Mouse (Mus musculus): ENCODE data around the gene Gm14744. TPM values are rescaled to one million over a fixed set of nuclear protein-coding genes. Genes with fewer than 3 reads are reported as not detected.
"Not testable (repeated sequence)": the region's sequence is repeated elsewhere in the genome, so short reads cannot be mapped to it uniquely, and the experiment has no call there.

The Gm14744 gene
- not detected in 2 replicates for polyA plus RNA-seq (2015; fragmentation: Nextera tagmentation; extraction: Ambion mirVana)

DNA sequence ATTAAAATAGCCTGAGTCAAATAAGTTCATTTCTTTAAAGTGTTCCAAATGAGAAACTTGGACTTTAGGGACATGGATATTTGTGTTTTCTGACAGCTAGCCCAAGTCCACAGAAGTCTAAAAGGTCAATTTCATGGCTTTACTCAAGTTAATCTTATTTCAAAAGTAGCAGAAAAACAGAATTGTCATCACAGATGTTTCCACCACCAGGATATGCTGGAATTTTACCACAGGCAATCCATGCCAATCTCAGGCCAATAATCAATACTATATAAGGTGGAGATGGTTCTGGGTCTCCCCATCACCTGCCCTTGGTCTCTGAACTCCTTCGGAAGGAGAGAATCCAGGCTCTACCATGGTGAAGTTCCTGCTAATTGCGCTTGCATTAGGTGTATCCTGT, at the start of gene Gm14744:
TSS of gene Gm14744 (plus strand) at position 301 of the 400 bp plus-strand sequence.
- not testable (repeated sequence) for H3K4me1 ChIP-seq (ENCODE audit: insufficient read depth); DNase-seq; H3K36me3 ChIP-seq (replicated peaks; ENCODE audit: insufficient read depth, low read length); H3K9me3 ChIP-seq (ENCODE audit: low read length); H3K27ac ChIP-seq (ENCODE audit: low read depth); H3K27me3 ChIP-seq (ENCODE audit: insufficient read depth, low read length); ATAC-seq; H3K9ac ChIP-seq (replicated peaks); H3K4me3 ChIP-seq (ENCODE audit: low read depth, low read length); H3K4me2 ChIP-seq (ENCODE audit: low read depth, low read length)
- WGBS (ENCODE audit: insufficient replicate concordance), result 73% methylated on average over 2 of the region's 2 CpGs

DNA sequence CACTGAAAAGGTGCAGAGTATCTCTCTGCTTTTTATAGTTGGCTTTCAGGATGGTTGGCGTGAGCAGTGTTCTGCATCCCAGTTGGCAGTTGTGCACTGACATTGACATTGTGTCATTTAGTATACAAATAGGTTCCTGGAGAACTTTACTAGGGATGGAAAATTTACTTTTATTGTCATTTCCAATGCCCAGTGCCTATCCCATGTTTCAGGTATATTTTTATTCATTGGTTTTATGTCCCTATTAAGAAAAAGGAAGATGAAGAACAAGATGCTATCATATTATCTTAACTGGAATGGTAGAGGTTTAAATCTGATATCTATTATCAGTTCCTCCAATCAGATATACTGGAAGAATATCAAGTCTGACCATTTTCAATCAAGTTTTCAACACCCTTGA, 11.0 kb upstream of the Gm14744 start, which contains the start of gene Pbsn:
TSS of gene Pbsn (minus strand) at position 101 of the 400 bp plus-strand sequence.
- H3K4me3 ChIP-seq (ENCODE audit: low read depth, low read length), result no peak within 1 kb of the TSS
- H3K27ac ChIP-seq (ENCODE audit: low read depth), result no peak within 1 kb of the TSS
- no peaks in the 10 kb centered on the region for H3K4me1 ChIP-seq (ENCODE audit: insufficient read depth)
- H3K36me3 ChIP-seq (replicated peaks; ENCODE audit: insufficient read depth, low read length), result no peaks in the 10 kb centered on the region
- TF ChIP-seq EP300 (IDR thresholded peaks at IDR 0.05; ENCODE audit: low read depth) (no peak), CTCF (IDR thresholded peaks at IDR 0.05; ENCODE audit: low read depth) (no peak)
- no peaks in the 10 kb centered on the region for H3K27me3 ChIP-seq (ENCODE audit: insufficient read depth, low read length)
- H3K9ac ChIP-seq (replicated peaks), result no peak within 1 kb of the TSS
- no peak within 1 kb of the TSS for H3K4me2 ChIP-seq (ENCODE audit: low read depth, low read length)
- ATAC-seq (no peak), DNase-seq (no peak)
- no peaks in the 10 kb centered on the region for H3K9me3 ChIP-seq (ENCODE audit: low read length)
- WGBS (ENCODE audit: insufficient replicate concordance), result 54% methylated on average over 1 of the region's 1 CpGs

DNA sequence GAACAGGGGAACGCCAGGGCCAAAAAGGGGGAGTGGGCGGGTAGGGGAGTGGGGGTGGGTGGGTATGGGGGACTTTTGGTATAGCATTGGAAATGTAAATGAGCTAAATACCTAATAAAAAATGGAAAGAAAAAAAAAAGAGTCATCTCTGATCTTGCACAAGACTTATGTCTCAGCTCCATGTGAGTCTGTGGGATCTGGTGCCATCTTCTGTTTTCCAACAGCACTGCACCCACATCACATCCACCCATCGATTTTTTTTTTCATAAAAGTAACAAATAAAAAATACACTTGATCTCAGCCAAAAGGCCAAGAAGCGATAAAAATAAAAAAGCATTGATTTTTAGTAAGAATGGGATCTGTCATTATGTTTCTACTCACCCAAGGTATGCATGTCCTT, 15.5 kb downstream of the Gm14744 start:
- 32% methylated on average over 2 of the region's 4 CpGs for WGBS (ENCODE audit: insufficient replicate concordance)
- not testable (repeated sequence) for H3K36me3 ChIP-seq (replicated peaks; ENCODE audit: insufficient read depth, low read length); H3K4me1 ChIP-seq (ENCODE audit: insufficient read depth); H3K9me3 ChIP-seq (ENCODE audit: low read length); H3K4me3 ChIP-seq (ENCODE audit: low read depth, low read length); H3K4me2 ChIP-seq (ENCODE audit: low read depth, low read length); H3K9ac ChIP-seq (replicated peaks); ATAC-seq; H3K27ac ChIP-seq (ENCODE audit: low read depth); DNase-seq; H3K27me3 ChIP-seq (ENCODE audit: insufficient read depth, low read length)

Other genes starting within 250 kb of the Gm14744 start
- 1.4 and 2.0 TPM in 2 replicates for gene Prkx, start 68.5 kb upstream of the Gm14744 start, polyA plus RNA-seq (2015; fragmentation: Nextera tagmentation; extraction: Ambion mirVana)
- not detected in 2 replicates for gene Pbsn, start 11.1 kb upstream of the Gm14744 start, polyA plus RNA-seq (2015; fragmentation: Nextera tagmentation; extraction: Ambion mirVana)
- not detected in 2 replicates for gene 5430402E10Rik, start 60.3 kb downstream of the Gm14744 start, polyA plus RNA-seq (2015; fragmentation: Nextera tagmentation; extraction: Ambion mirVana)
- gene Obp1a, start 226.6 kb downstream of the Gm14744 start, polyA plus RNA-seq (2015; fragmentation: Nextera tagmentation; extraction: Ambion mirVana), result not detected in 2 replicates